Mouse (Mus musculus) ovary, adult 2 months (tissue): ENCODE data around the gene Unc93a. TPM values are rescaled to one million over a fixed set of nuclear protein-coding genes. Genes with fewer than 3 reads are reported as not detected.

ENCODE experiments used
- polyA plus RNA-seq: library from polyadenylated mRNA; depleted of rRNA; stranded (reverse); fragments of >200 nt; gene quantifications from 2 replicates; pipeline ENCODE4 v1.2.3, GENCODE M21; 2012; rRNA removed

The Unc93a gene
- polyA plus RNA-seq = 0.07 and 0.33 TPM in 2 replicates

DNA sequence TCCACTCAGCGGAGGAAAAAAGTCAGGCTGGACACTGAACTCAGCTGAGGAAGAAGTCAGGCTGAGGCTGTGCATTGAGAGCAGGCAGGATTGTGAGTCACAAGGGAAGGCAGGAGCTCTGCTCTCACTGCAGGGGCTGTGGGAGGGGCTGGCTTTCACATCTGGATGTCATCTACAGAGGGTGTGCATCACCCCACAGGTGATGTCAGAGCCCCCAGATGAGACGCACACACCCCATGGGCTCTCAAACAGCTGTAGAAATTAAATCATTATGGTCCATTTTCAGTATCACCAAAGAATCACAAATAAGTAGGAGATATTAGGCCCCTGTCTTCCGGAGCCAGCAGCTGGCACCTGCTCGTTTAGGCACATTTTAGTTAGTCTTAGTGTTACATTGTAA, at the start of gene Unc93a:
Gene Unc93a, minus strand, starts transcription at position 101 of the 400 bp plus-strand sequence.

DNA sequence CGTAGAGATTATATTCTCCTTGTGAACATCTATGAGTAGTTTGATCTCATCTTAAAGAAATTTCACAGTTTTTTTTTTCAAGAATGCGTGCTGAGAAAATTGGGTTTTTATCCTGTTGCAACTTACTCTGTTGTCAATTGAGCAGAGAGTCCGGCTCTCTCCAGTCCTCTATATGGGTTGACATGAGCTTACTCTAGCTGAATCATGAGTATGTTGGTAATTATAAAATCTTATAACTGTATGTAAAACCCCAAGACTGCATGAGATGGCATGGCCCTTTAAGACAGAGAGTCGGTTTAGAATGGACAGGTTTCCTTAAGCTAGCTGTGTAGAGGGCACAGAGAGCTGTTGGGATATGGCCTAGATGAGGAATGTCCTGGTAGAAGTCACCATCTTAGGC, 70.8 kb downstream of the Unc93a start, which contains the start of gene Tcp10b:
Gene Tcp10b, plus strand, starts transcription at position 301 of the 400 bp plus-strand sequence.

Other genes with a start within 250 kb of the Unc93a start
- gene Pnldc1, start 221.6 kb downstream of the Unc93a start, polyA plus RNA-seq = 2.1 and 3.7 TPM in 2 replicates
- gene Tcp1, start 216.1 kb downstream of the Unc93a start, polyA plus RNA-seq = 52.6 and 53.0 TPM in 2 replicates
- 17.3 and 20.8 TPM in 2 replicates for gene Mrpl18, start 215.5 kb downstream of the Unc93a start, polyA plus RNA-seq
- gene Acat3, start 191.2 kb downstream of the Unc93a start, polyA plus RNA-seq = 0.23 and 0.43 TPM in 2 replicates
- gene Acat2, start 171.1 kb downstream of the Unc93a start, polyA plus RNA-seq = 14.7 and 15.9 TPM in 2 replicates
- gene Wtap, start 137.6 kb downstream of the Unc93a start, polyA plus RNA-seq = 9.6 and 14.4 TPM in 2 replicates
- 567 and 710 TPM in 2 replicates for gene Sod2, start 125.0 kb downstream of the Unc93a start, polyA plus RNA-seq
- 0.74 and 0.78 TPM in 2 replicates for gene Gpr31b, start 79.5 kb downstream of the Unc93a start, polyA plus RNA-seq
- gene Tcp10b, start 70.7 kb downstream of the Unc93a start, polyA plus RNA-seq = 0.08 and 0.24 TPM in 2 replicates
- gene Smok2a, start 89.4 kb upstream of the Unc93a start, polyA plus RNA-seq = not detected in 2 replicates
- not detected in 2 replicates for gene Smok2b, start 98.4 kb upstream of the Unc93a start, polyA plus RNA-seq
- gene Tcp10c, start 222.8 kb upstream of the Unc93a start, polyA plus RNA-seq = not detected in 2 replicates